Mouse (Mus musculus): ENCODE results near the gene Bpifb9b.
A peak's percentile ranks its signal among the peaks of the same experiment; 100 is the strongest.

- TF ChIP-seq CTCF (IDR thresholded peaks at IDR 0.05; ENCODE audit: low read depth) = peak; percentile 28; the same call in 1 of the 2 replicates
- no peak for TF ChIP-seq EP300 (IDR thresholded peaks at IDR 0.05; ENCODE audit: low read depth)
Observed at GRCm38 (mm10) chr2:154292833-154293232, 14.2 kb upstream of the Bpifb9b start.

Data from heart, postnatal 0 days (tissue).